Mouse (Mus musculus) thymus, adult 2 months (tissue): ENCODE data around the gene Pla2g6.

Source experiments
- CTCF ChIP-seq: fragments of 200-500 bp; IDR thresholded peaks from 2 replicates; pipeline ENCODE4 v1.5.1; 2012; ENCODE audit warnings: mild to moderate bottlenecking, control low read depth, low read length, moderate library complexity, borderline replicate concordance; ENCODE audit not compliant: control insufficient read depth, poor library complexity, insufficient read depth; ENCODE audit errors: extremely low read depth
- POLR2A ChIP-seq: fragments of 200-500 bp; IDR thresholded peaks from 2 replicates; pipeline ENCODE4 v1.6.1; 2012; ENCODE audit warnings: mild to moderate bottlenecking, low read length, control low read depth, moderate library complexity; ENCODE audit not compliant: control insufficient read depth, poor library complexity, insufficient read depth; ENCODE audit errors: extremely low read depth

- no peak for TF ChIP-seq POLR2A
- no peak for TF ChIP-seq CTCF
Measured at GRCm38 (mm10) chr15:79368313-79368811, 40.2 kb upstream of the Pla2g6 start.
